In genomic region chr1:177637061-177637460, GRCm38 (mm10) we compare ENCODE assay signal across 15 mouse cellular contexts.
DNase-seq lines count a peak whose midpoint lies in the region; ATAC-seq and TF ChIP-seq lines count a peak whose summit lies in the region.
"Had no signal": no experiment of that assay in that cellular context is flagged by ENCODE, and none has a peak within 500 bp of the region (broad histone marks: within the 10 kb centered on the region; RNA-seq: fewer than 3 reads in every experiment).

No protein-coding gene starts in this region.

- no peaks in the 10 kb centered on the region for H3K36me3 ChIP-seq in hindbrain, embryonic 10.5 days
- no peaks in the 10 kb centered on the region for H3K36me3 ChIP-seq in hindbrain, postnatal 0 days (ENCODE audit: insufficient read depth, low read length)
- no peaks in the 10 kb centered on the region for H3K36me3 ChIP-seq in lung, postnatal 0 days (ENCODE audit: insufficient read depth, low read length)
- no peaks in the 10 kb centered on the region for H3K36me3 ChIP-seq in heart, postnatal 0 days (replicated peaks; ENCODE audit: control insufficient read depth, insufficient read depth, low read length)
- H3K36me3 ChIP-seq in hindbrain, embryonic 13.5 days: no peaks in the 10 kb centered on the region
- H3K36me3 ChIP-seq: limb, embryonic 13.5 days; liver, embryonic 13.5 days; midbrain, embryonic 12.5 days had no signal

- WGBS in hindbrain, embryonic 10.5 days: 88% methylated on average over 9 of the region's 9 CpGs
- 79% methylated on average over 9 of the region's 9 CpGs for WGBS in hindbrain, postnatal 0 days
- WGBS in lung, postnatal 0 days: 56% methylated on average over 9 of the region's 9 CpGs
- WGBS in heart, postnatal 0 days: 63% methylated on average over 9 of the region's 9 CpGs
- 86% methylated on average over 9 of the region's 9 CpGs for WGBS in hindbrain, embryonic 13.5 days

- no peak overlapping the region for H3K9ac ChIP-seq in hindbrain, postnatal 0 days (replicated peaks; ENCODE audit: low read length)
- H3K9ac ChIP-seq in lung, postnatal 0 days (replicated peaks; ENCODE audit: low read depth): no peak overlapping the region
- no peak overlapping the region for H3K9ac ChIP-seq in heart, postnatal 0 days (replicated peaks; ENCODE audit: low read depth, low read length)
- no peak overlapping the region for H3K9ac ChIP-seq in hindbrain, embryonic 13.5 days
- H3K9ac ChIP-seq: limb, embryonic 13.5 days; liver, embryonic 13.5 days; midbrain, embryonic 12.5 days had no signal

- no peak for ATAC-seq in hindbrain, postnatal 0 days
- ATAC-seq in lung, postnatal 0 days: peak; percentile 25; the same call in 1 of the 2 replicates
- ATAC-seq in heart, postnatal 0 days (ENCODE audit: insufficient read depth, low read depth): peak; percentile 44; the same call in 1 of the 2 replicates
- ATAC-seq in hindbrain, embryonic 13.5 days (ENCODE audit: low FRiP score): no peak
- ATAC-seq: forebrain, embryonic 16.5 days had no signal

- H3K27ac ChIP-seq in hindbrain, embryonic 10.5 days: peak overlapping the region; percentile 51; the same call in 1 of the 2 replicates
- no peak overlapping the region for H3K27ac ChIP-seq in hindbrain, postnatal 0 days
- no peak overlapping the region for H3K27ac ChIP-seq in lung, postnatal 0 days (ENCODE audit: low read length)
- H3K27ac ChIP-seq in heart, postnatal 0 days (ENCODE audit: low read depth): peak overlapping the region; percentile 44
- H3K27ac ChIP-seq in hindbrain, embryonic 13.5 days: no peak overlapping the region
- H3K27ac ChIP-seq: limb, embryonic 13.5 days; liver, embryonic 13.5 days; macrophage; midbrain, embryonic 12.5 days had no signal

- TF ChIP-seq CTCF in hindbrain, postnatal 0 days (IDR thresholded peaks at IDR 0.05; ENCODE audit: low read depth): no peak
- no peak for TF ChIP-seq CTCF in lung, postnatal 0 days (IDR thresholded peaks at IDR 0.05)
- TF ChIP-seq CTCF in heart, postnatal 0 days (IDR thresholded peaks at IDR 0.05; ENCODE audit: low read depth): no peak

- no peak for DNase-seq in hindbrain, embryonic 10.5 days (ENCODE audit: low spot score)
- no peak for DNase-seq in hindbrain, postnatal 0 days (ENCODE audit: low spot score)
- no peak for DNase-seq in lung, postnatal 0 days (ENCODE audit: low spot score)
- DNase-seq in lung, postnatal 25 days (ENCODE audit: low spot score): no peak
- DNase-seq in heart, postnatal 0 days (ENCODE audit: low spot score): no peak
- DNase-seq in layer of hippocampus, postnatal 25 days (ENCODE audit: extremely low spot score in 1 of 2, low spot score in 1 of 2): no peak
- DNase-seq: cerebellum, adult 8-10 months; liver, embryonic 13.5 days; retina, postnatal 1 day; right cerebral cortex, postnatal 4 days had no signal

- TF ChIP-seq EP300 in lung, postnatal 0 days (IDR thresholded peaks at IDR 0.05): no peak
- peak; percentile 84 for TF ChIP-seq EP300 in heart, postnatal 0 days (IDR thresholded peaks at IDR 0.05; ENCODE audit: low read depth)

- H3K4me1 ChIP-seq in hindbrain, embryonic 10.5 days (replicated peaks): peaks cover 58% of the 10 kb centered on the region
- H3K4me1 ChIP-seq in hindbrain, postnatal 0 days (ENCODE audit: insufficient read depth, low read length): peaks cover 8% of the 10 kb centered on the region; the same call in 1 of the 2 replicates
- H3K4me1 ChIP-seq in lung, postnatal 0 days (ENCODE audit: insufficient read depth, low read depth, low read length): no peaks in the 10 kb centered on the region
- no peaks in the 10 kb centered on the region for H3K4me1 ChIP-seq in heart, postnatal 0 days (ENCODE audit: control insufficient read depth, insufficient read depth)
- H3K4me1 ChIP-seq in hindbrain, embryonic 13.5 days (replicated peaks): peaks cover 22% of the 10 kb centered on the region
- H3K4me1 ChIP-seq: liver, embryonic 13.5 days had no signal

- H3K9me3 ChIP-seq in hindbrain, embryonic 10.5 days: no peaks in the 10 kb centered on the region
- no peaks in the 10 kb centered on the region for H3K9me3 ChIP-seq in hindbrain, postnatal 0 days (ENCODE audit: low read length)
- H3K9me3 ChIP-seq in lung, postnatal 0 days (ENCODE audit: low read length): no peaks in the 10 kb centered on the region
- no peaks in the 10 kb centered on the region for H3K9me3 ChIP-seq in heart, postnatal 0 days (replicated peaks; ENCODE audit: control insufficient read depth, low read length)
- no peaks in the 10 kb centered on the region for H3K9me3 ChIP-seq in hindbrain, embryonic 13.5 days
- H3K9me3 ChIP-seq: limb, embryonic 13.5 days; liver, embryonic 13.5 days; midbrain, embryonic 12.5 days had no signal

- H3K27me3 ChIP-seq in hindbrain, embryonic 10.5 days (ENCODE audit: insufficient read depth, poor library complexity, severe bottlenecking): 0 out of 2 replicates have a peak, but pooled peaks cover 4% of the 10 kb centered on the region
- H3K27me3 ChIP-seq in hindbrain, postnatal 0 days (ENCODE audit: insufficient read depth, low read length): no peaks in the 10 kb centered on the region
- H3K27me3 ChIP-seq in lung, postnatal 0 days (replicated peaks; ENCODE audit: insufficient read depth, low read length): no peaks in the 10 kb centered on the region
- no peaks in the 10 kb centered on the region for H3K27me3 ChIP-seq in heart, postnatal 0 days (ENCODE audit: control insufficient read depth, insufficient read depth, low read length)
- H3K27me3 ChIP-seq in hindbrain, embryonic 13.5 days: peaks cover 8% of the 10 kb centered on the region; the same call in 1 of the 2 replicates
- H3K27me3 ChIP-seq: limb, embryonic 13.5 days; liver, embryonic 13.5 days had no signal

- no peak overlapping the region for H3K4me3 ChIP-seq in hindbrain, embryonic 10.5 days
- H3K4me3 ChIP-seq in hindbrain, postnatal 0 days (ENCODE audit: low read length): no peak overlapping the region
- no peak overlapping the region for H3K4me3 ChIP-seq in lung, postnatal 0 days (ENCODE audit: low read depth, low read length)
- no peak overlapping the region for H3K4me3 ChIP-seq in heart, postnatal 0 days (ENCODE audit: low read depth, low read length)
- no peak overlapping the region for H3K4me3 ChIP-seq in hindbrain, embryonic 13.5 days
- H3K4me3 ChIP-seq: limb, embryonic 13.5 days; liver, embryonic 13.5 days; midbrain, embryonic 12.5 days had no signal

- H3K4me2 ChIP-seq in hindbrain, postnatal 0 days (ENCODE audit: low read depth, low read length): no peak overlapping the region
- H3K4me2 ChIP-seq in lung, postnatal 0 days (replicated peaks; ENCODE audit: low read depth, low read length): no peak overlapping the region
- no peak overlapping the region for H3K4me2 ChIP-seq in heart, postnatal 0 days (ENCODE audit: low read depth, low read length)
- H3K4me2 ChIP-seq in hindbrain, embryonic 13.5 days: no peak overlapping the region
- H3K4me2 ChIP-seq: limb, embryonic 13.5 days; liver, embryonic 13.5 days; midbrain, embryonic 12.5 days had no signal

Comparison
In these comparisons a context has a peak if more than half of its experiments do, and no peak if none do; other contexts are left out.
1. H3K27ac ChIP-seq: peak in hindbrain, embryonic 10.5 days (single experiment) and heart, postnatal 0 days (single experiment); none in hindbrain, postnatal 0 days (single experiment), lung, postnatal 0 days (single experiment) and hindbrain, embryonic 13.5 days (single experiment).
2. ATAC-seq: peak in lung, postnatal 0 days (single experiment) and heart, postnatal 0 days (single experiment); none in hindbrain, postnatal 0 days (single experiment) and hindbrain, embryonic 13.5 days (single experiment).